Mouse (Mus musculus) CD4-positive, CD25-positive, alpha-beta regulatory T cell, adult 9 weeks (primary cell): ENCODE results near the gene Wdr35. TPM values are rescaled to one million over a fixed set of nuclear protein-coding genes. Genes with fewer than 3 reads are reported as not detected.

Source experiments
- polyA plus RNA-seq: library from polyadenylated mRNA; unstranded; fragments of 100-300 nt; shearing (Covaris generic); gene quantifications from one replicate; pipeline ENCODE4 v1.2.1, GENCODE M21; 2017

Wdr35 gene
- 3.5 TPM for polyA plus RNA-seq

DNA sequence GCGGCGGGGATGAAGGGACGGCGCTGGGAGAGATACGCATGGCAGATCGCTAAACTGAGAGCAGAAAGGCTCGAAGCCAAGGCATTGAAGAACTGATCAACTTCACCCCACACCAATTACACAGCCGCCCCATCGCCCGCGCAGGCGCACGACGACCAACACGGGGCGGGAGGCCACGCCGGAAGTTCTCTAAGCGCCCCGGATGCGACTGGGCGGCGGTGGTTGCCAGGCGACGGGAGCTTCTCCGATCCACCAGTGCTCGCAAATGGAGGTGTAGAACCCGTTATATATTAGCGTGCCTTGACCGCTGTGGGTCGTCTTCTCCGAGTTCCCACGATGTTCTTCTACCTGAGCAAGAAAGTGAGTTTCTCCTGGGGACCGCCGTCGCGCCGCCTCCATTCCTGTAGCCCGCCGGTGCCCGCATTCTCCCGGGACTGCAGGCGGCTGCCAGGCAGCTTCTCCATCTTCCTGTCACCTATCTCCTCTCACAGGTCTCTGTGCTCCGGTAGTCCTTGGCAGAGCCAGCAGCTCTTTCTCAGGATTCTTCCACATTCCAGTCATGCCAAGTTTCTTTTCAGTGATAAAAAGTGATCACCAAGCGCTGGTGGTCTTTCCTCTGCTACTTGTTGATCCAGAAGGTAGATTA, at the start of gene Wdr35:
Gene Wdr35 (plus strand): TSS at position 73 of the 646 bp plus-strand sequence.

GRCm38 (mm10) chr12:8947714-8948464, 25.8 kb upstream of the Wdr35 start, which contains the start of gene Matn3:
Matn3 (plus strand) TSS chr12:8947929.

DNA sequence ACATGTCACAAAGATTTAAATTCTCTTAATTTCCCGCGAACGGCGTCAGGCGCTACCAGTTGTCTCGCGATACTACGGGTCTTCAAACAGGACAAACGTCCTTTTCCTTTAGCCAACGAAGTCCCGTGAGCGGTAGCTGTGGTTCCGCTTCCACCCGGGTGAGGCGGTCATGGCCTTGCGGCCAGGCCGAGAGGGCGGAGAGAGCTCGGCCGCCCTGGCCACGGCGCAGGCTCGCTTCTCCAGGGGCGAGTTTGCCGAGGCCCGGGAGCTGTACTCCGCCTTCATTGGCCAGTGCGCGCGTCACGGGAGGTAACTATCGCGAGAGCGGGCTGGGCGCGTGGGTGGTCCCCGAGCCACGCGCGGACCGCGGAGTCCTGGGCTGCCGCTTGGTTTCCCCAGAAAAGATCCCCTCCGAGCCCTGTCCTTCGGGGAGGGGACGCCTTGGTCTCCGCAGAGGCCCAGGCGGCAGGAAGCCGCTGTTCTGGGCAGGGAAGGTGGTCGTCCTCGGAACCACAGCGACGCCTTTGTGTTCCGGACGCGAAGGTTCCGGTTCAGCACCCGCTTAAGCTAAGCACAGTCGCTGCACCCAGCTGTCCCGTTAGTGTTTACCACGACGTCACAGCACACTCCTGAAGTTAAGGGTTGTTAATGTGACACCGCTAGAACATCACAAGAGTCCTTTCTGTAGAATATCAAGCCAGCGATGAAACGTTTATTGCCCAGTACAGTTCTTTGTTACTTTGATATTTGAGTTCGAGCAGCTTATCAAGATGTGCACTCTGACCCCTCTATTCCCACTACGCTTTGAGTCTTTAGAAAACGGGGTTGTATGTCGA, 56.4 kb downstream of the Wdr35 start, which contains the start of gene Ttc32:
Gene Ttc32 (plus strand): TSS at position 110 of the 836 bp plus-strand sequence.

Other genes starting within 250 kb of the Wdr35 start
- gene Sdc1, start 202.6 kb upstream of the Wdr35 start, polyA plus RNA-seq: not detected
- gene Laptm4a, start 52.2 kb upstream of the Wdr35 start, polyA plus RNA-seq: 172 TPM
- not detected for gene Matn3, start 26.0 kb upstream of the Wdr35 start, polyA plus RNA-seq
- gene Ttc32, start 56.1 kb downstream of the Wdr35 start, polyA plus RNA-seq: 16.1 TPM